Mouse (Mus musculus) B cell, adult (primary cell): Measurements from ENCODE around the gene Nup210. TPM values are rescaled to one million over a fixed set of nuclear protein-coding genes. Genes with fewer than 3 reads are reported as not detected.

Experiments used
- total RNA-seq: library from RNA; stranded (reverse); gene quantifications from 4 replicates; pipeline ENCODE4 v1.2.4, GENCODE M21; 2023; ENCODE audit not compliant: inconsistent age

Nup210 gene
- total RNA-seq: 128 to 169 TPM (median 152 TPM) in 4 replicates

DNA sequence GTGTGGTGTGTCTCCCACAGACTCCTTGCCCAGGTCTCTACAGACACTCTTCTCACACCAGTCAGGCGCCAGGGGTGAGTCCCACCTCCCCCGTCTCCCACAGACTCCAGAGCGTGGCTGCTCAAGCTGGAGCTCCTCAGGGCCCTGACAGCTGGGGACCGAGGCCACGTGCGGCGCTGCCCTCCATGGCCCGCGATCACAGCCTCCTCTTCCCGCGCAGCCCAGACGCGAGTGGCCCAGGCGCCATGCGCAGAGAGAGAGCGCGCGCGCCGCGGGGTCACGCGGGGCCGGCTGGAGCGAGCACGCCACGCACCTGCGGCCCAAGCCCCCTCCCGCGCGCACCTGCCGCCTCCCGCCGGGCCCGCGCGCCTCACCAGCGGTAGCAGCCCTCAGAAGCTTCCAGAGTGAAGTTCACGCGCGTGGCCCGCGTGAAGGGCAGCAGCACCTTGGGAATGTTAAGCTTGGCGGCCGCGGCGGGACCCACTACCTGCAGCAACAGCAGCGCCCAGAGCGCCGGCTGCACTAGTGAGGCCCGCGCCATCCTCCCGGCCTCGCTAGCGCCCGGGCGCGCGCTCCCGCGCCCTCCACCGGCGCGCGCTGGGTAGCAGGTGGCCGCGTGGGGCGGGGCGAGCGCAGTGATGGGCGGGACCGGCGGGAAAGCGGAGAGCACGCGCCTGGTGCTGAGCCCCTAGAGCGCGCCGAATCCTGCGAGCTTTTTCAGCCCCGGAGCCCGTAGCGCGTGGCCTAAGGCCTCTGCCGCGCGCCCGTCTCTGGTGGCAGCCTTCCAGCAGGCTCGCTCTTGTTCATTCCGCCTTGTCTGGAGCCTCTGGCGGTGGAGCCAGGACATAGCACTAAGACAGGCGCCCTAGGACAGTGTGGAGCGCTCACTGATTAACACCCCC lies at the start of gene Nup210:
Nup210 (minus strand) TSS at position 586 of the 902 bp plus-strand sequence.

GRCm38 (mm10) chr6:91156554-91157236 lies 40.1 kb upstream of the Nup210 start, which contains the start of gene Hdac11:
Gene Hdac11, plus strand, starts transcription at chr6:91156665.

DNA sequence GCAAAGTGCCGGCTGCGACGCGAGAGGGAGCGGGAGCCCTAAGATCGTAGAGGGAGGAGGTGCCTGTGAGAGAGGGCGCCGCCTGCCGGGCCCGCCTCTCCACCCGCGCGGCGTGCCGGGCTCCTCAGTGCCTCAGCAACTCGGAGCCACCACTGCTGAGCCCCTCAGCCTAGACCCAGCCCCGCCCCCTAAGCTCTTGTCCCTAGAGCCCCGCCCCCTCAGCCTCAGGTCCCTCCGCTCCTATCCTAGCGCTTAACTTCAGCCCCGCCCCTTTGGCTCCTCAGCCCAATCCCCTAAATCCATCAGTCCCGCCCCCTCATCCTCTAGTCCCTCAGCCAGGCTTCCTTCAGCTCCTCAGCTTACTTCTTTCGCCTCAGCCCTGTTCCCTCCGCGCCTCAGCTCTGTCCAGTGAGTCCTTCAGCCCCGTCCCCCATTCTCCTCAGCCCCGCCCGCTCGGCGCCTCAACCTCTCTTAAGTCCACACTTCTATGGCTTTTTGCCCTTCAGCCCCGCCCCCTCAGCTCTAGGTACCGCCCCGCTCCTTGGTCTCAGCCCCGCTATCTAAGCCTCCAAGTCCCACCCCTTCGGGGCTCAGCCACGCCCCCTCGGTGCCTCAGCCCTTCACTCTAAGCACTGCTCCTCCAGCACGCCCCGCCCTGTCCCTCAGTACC lies 127.8 kb downstream of the Nup210 start, which contains the start of gene Iqsec1:
Iqsec1 (minus strand) TSS at position 38 of the 670 bp plus-strand sequence.

Other genes starting within 250 kb of the Nup210 start
- 513 to 570 TPM (median 528 TPM) in 4 replicates for gene Iqsec1, start 128.1 kb downstream of the Nup210 start, total RNA-seq
- 2.6 to 3.9 TPM (median 3.1 TPM) in 4 replicates for gene Hdac11, start 39.8 kb upstream of the Nup210 start, total RNA-seq
- 0.30 to 0.58 TPM (median 0.35 TPM) in 3 of 4 replicates, not detected in the other for gene Fbln2, start 95.6 kb upstream of the Nup210 start, total RNA-seq